Mouse (Mus musculus): ENCODE results near the gene Pkn2.

- TF ChIP-seq POLR2A (IDR thresholded peaks at IDR 0.05; ENCODE audit: low read depth, low read length) (no peak), CTCF (IDR thresholded peaks at IDR 0.05; ENCODE audit: extremely low read depth, insufficient read depth, insufficient read length, insufficient replicate concordance) (no peak)
Observed at GRCm38 (mm10) chr3:142855961-142856472, 25.8 kb downstream of the Pkn2 start.

Data from spleen, adult 2 months (tissue).